Mouse (Mus musculus): ENCODE measurements around the gene E2f6. TPM values are rescaled to one million over a fixed set of nuclear protein-coding genes. Genes with fewer than 3 reads are reported as not detected.

The E2f6 gene
- total RNA-seq, 4 experiments from 2014 or later = 86.4 to 90.4 (median 88.2) TPM

DNA sequence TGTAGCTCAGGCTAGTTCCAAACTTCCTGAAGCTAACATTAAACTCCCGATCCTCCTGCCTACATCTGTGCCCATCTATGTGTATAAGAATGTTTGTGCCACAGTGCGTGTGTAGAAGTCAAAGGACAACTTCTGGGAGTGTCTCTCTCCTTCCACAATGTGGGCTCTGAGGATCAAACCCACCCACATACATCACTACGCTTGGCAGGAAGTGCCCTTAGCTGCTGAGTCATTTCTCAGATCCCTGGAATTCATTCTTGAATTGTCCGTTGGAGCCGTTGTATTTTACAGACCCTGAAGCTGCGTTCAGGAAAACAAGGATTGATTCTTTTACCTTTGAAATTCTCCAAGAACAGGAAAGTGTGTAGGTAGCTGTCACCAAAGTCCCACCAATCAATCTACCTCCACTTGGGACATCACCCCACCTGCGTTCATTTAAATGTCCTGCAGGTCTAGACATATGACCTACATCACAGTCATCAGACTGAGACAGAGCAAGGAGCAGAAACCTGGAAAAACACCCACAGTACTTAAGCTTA lies 62.2 kb downstream of the E2f6 start:
- DNase-seq (ENCODE audit: low spot score) = no peak

DNA sequence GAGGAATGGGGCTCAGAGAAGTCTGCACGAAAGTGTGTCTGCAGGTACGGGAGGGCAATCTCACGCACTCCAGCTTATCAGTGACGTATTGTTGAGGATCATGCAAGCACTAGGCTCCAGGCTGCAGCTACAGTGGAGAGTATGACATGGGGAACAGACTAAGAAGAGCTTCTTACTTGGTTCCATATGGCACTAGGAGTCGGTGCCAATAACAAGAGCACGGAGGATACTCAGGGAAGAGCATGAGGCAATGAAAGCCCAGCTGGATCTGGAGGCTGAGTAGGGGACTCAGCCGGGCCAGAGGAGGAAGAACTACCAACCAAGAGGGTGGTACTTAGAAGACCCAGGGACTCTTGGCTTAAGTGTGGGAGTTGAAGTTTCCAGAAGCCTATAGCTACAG lies 62.8 kb downstream of the E2f6 start:
- DNase-seq (ENCODE audit: low spot score) = no peak

DNA sequence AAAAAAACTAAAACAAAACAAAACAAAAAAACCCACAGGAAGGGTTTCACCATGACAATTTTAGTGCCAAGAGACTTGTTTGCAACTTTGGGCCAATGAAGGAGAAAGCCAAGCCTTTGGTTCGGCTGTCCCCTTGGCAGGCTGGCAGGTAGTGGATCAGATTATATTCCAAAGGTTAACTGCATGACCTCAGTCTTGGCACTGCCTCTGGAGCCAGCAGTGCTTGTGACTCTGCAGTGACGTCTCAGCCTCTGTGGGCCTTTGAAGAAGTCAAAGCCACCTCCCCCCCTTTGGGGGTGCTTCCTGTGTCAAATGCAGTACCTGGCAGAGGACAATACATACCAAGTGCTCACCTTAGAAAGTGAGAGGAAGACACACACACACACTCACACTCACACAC lies 63.3 kb downstream of the E2f6 start:
- DNase-seq (ENCODE audit: low spot score) = no peak

DNA sequence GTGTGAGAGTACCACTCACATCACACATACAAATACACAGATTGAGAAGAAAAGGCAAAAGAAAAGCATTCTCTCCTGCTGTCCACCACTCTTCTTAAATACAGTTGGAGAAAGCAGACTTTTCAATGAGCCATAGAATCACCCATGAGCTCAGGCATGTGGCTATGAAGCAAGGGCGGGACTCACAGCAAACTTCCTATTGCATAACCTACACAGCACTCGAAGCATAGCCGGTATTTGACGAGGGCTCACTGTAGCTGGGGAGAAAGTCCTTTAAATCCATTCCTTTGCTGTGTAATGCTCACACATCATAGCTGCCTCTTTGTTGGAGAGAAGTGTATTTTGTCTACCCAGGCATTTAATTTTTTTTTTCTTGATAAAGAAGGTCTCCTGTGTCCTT lies 64.5 kb downstream of the E2f6 start:
- DNase-seq (ENCODE audit: low spot score) = no peak

DNA sequence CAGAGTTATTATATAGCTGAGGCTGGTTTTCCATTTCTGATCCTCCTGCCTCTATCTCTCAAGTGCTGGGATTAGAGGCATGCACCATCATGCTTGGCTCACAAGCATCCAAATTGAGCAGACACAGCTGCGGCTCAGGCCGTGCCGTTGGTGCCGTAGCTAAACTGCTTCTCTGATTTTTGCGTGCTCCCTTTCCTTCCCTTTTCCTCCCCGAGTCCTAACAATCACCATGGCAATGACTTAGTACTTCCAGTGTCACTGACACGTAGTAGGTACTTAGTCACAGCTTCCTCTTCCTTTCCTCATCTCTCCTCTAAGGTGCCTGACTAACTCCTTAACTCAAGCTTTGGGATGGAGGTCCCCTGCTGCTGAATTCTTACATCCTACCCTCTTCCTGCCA lies 64.9 kb downstream of the E2f6 start:
- DNase-seq (ENCODE audit: low spot score) = no peak

DNA sequence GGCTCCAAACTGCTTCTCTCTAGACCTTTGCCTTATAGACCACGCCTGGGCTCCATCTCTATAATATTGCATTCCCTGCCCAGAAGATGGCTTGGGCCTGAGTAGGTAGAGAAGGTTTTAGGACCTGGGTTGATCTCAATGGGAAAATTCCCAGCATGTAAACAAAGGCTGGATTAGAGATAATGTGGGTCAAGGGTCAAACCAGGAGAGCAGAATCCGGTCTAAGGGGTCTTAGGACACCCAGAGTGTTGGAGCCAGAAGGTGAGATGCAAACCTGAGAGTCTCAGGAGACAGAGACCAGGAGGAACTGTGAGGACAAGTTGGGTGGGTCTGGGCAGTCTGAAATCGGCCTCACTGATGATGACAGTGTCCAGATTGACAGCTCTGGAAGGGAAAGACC lies 65.9 kb downstream of the E2f6 start:
- no peak for DNase-seq (ENCODE audit: low spot score)

DNA sequence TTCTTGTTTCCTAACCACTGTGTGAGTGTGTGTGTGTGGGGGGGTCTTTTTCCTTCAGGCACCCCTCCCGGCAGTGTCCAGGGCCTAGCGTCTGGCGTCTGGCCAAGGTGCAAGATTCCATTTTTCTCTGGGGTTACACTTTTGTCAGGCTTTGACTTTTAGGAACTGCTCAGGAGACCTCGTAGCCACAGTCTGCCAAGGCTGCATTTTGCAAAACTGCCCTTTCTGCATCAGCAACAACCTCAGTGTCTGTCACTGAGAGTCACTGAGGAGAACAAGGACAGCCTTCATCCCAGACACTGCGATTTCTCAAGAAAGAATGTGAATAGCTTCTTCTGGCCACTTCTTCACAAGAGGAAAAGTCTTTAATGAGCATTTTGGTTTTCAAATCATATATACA lies 66.4 kb downstream of the E2f6 start:
- no peak for DNase-seq (ENCODE audit: low spot score)

DNA sequence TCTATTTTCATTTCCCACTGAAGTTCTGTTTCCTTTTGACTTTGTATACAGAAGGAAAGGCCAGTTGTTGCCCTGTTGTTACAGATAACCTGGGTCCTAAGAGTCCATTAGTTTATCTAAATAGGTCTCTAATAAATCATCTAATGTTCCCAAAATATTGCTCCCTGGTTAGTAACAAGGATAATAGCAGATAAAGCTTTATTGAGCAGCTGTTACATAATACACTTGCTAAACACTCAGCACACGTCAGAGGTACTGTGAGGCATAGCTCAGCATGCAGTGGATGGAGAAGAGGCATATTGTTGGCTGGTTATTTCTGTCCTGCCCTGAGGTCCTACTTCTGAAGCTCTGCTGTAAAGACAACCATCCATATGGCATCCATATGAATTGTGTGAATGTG lies 66.9 kb downstream of the E2f6 start:
- no peak for DNase-seq (ENCODE audit: low spot score)

DNA sequence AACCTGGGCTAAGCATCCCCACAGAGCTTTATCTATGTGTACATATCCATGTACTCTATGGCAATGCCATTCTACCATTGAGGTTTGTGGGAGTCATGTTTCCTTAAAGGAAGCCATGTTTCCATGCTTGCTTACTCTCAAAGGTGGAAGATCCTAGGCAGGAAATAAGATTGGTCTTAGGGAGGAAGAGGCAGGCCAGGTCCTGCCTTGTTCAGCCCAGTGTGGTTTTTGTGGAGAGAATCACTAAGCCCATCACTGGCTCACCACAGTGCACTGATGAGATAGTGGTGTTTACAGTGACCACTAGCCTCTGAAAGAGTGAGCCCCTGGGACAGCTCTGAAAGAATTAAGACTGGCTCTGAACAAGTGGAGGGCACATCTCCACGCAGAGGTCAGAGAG lies 68.6 kb downstream of the E2f6 start:
- no peak for DNase-seq (ENCODE audit: low spot score)

DNA sequence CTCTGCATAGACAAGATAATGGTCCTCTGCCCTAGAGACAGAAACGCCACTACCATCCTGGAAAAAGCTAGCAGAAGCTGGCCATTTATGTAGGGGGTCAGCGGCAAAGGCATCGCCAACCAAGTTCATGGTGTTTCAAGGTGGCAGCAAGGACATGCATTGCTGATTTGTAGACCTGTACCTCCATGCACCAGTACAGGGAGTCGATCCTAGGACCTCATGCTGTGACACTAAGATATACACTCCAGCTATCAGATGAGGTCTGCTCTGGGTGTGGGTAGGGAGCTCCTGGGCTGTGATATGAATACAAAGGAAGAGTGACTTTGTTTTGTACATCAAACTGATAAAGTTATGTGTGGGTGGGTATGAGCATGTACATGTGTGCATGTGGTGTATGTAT lies 69.3 kb downstream of the E2f6 start:
- DNase-seq (ENCODE audit: low spot score) = no peak

DNA sequence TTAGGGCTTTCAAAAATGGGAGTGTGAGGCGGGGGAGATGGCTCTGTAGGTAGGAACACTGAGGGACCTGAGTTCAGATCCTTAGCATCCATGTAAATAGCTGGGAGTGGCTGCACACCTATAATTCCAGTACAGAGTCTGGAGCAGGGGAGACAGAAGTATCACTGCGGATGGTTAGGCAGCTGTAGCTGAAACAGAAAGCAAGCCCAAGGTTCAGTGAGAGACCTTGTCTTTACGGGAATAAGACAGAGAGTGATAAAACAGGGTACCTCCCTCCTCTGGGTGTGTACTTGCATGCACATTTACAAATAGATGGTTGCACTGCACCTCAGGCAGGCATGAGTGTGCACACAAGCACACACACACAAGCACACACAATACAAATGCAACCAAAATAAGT lies 71.7 kb downstream of the E2f6 start:
- DNase-seq (ENCODE audit: low spot score) = no peak

DNA sequence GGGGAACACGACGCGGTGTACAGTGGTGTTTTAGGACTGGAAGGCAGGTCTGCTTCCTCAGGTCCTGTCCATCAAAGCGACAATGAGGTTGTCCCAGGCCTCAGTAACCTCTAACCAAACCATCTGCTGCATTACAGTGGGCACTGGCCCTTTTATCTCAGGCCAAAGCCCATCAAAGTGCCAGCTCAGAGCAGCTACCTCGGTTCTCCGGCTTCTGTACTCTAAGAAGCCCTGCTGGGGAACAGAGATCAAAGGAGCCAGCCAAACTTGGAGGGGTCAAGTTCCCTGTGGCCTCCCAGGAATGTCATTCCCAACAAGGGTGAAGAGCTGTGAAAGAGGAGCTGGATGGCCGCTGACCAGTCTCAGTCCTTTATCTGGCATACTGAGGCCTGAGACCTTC lies 72.3 kb downstream of the E2f6 start:
- DNase-seq (ENCODE audit: low spot score) = no peak

DNA sequence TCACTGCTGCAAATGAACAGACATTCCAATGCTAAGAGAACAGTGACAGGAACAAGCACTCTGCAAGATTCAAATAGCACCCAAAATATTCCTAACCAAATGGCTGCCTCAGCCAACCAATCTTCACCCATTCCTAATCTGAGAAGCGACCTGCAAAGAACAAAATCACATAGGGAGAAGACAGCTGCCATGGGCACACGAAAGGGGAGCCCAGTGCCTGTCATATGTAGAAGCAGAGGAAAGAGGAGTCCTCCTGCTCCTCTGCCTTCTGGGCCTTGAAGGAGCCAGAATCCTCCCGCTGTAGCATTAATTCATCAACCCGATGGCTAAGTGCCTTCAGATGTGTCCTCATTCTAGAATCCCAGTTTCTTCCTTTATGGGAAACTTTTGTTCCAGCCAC lies 73.8 kb downstream of the E2f6 start:
- DNase-seq (ENCODE audit: low spot score) = no peak

DNA sequence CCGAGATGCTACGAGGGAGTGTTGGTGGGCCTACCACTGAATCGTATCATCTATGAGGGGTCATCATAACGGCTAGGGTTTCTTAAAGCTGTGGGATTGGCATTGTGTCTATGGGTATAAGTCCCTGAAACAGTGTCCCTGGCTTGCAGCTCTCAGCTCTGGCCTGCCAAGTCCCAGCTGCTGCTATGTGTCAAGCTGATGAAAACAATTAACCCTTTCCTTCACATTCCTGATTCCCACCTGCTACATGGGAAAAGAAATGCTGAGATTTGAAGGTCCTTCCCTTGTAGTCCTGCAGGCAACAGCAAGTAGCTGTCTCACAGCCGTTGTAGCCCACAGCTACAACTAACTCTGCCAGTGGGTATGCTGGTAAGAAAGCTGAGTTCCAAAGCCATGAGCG lies 75.6 kb downstream of the E2f6 start:
- no peak for DNase-seq (ENCODE audit: low spot score)

Small RNA genes within 50 kb of the gene (microRNA-seq; reads per million reads assigned to microRNA genes)
- not detected for gene Gm44305

Other genes with a start within 250 kb of the E2f6 start
- 100 to 1,000 TPM; 152 to 176 (median 162) TPM for gene Lpin1, start 200.0 kb upstream of the E2f6 start, total RNA-seq (2022)
- gene Ntsr2, start 157.6 kb upstream of the E2f6 start, total RNA-seq (2022) = 1 to 10 TPM; 6.5 to 7.8 (median 6.8) TPM
- 1 to 10 TPM in 1 of 4 experiments, under 1 TPM in 3; 0.16 to 1.2 (median 0.64) TPM for gene Greb1, start 10.1 kb upstream of the E2f6 start, total RNA-seq (2022)
- gene Rock2, start 83.9 kb downstream of the E2f6 start, total RNA-seq (2022) = 10 to 100 TPM; 71.9 to 88.8 (median 84.0) TPM
- 1 to 10 TPM; 2.7 to 3.6 (median 3.1) TPM for gene Pqlc3, start 189.4 kb downstream of the E2f6 start, total RNA-seq (2022)
- not detected for gene 2410004P03Rik, start 200.8 kb downstream of the E2f6 start, total RNA-seq (2022)